Mouse (Mus musculus): Measurements from ENCODE around the gene Slco2a1. TPM values are rescaled to one million over a fixed set of nuclear protein-coding genes. Genes with fewer than 3 reads are reported as not detected.
A peak's percentile ranks its signal among the peaks of the same experiment; 100 is the strongest.

The Slco2a1 gene
- total and polyA plus RNA-seq, 2 experiments from 2014 or later: 4.2 to 6.6 TPM

- no peak for ATAC-seq
Measured at GRCm38 (mm10) chr9:103124746-103125145, 136.2 kb downstream of the Slco2a1 start.

GRCm38 (mm10) chr9:103133493-103134124, 145.1 kb downstream of the Slco2a1 start:
- H3K9ac ChIP-seq: 0 out of 2 replicates have a peak overlapping the region, but pooled peaks have one; percentile 18
- H3K4me1 ChIP-seq (ENCODE audit: insufficient read depth): peaks cover 9% of the 10 kb centered on the region; the same call in 1 of the 2 replicates
- DNase-seq: no peak

More at GRCm38 (mm10) chr9:103124746-103125145, 136.2 kb downstream of the Slco2a1 start:
- H3K9me3 ChIP-seq (ENCODE audit: low read length): no peaks in the 10 kb centered on the region
- TF ChIP-seq CTCF (IDR thresholded peaks at IDR 0.05; ENCODE audit: low read depth): no peak
- no peak overlapping the region for H3K9ac ChIP-seq
- no peak for DNase-seq
- no peak overlapping the region for H3K4me3 ChIP-seq (ENCODE audit: low read depth, low read length)
- H3K4me1 ChIP-seq (ENCODE audit: insufficient read depth): no peaks in the 10 kb centered on the region
- no peaks in the 10 kb centered on the region for H3K27me3 ChIP-seq (ENCODE audit: insufficient read depth, low read length)
- no peak overlapping the region for H3K27ac ChIP-seq (ENCODE audit: low read depth, low read length)
- no peaks in the 10 kb centered on the region; the same call in 1 of the 2 replicates for H3K36me3 ChIP-seq (ENCODE audit: insufficient read depth)
- no peak overlapping the region for H3K4me2 ChIP-seq (ENCODE audit: low read depth)
- WGBS: 97% methylated on average over 4 of the region's 4 CpGs

GRCm38 (mm10) chr9:103134450-103135030, 146.0 kb downstream of the Slco2a1 start:
- no peak overlapping the region for H3K4me2 ChIP-seq (ENCODE audit: low read depth)
- TF ChIP-seq CTCF (IDR thresholded peaks at IDR 0.05; ENCODE audit: low read depth): no peak
- H3K36me3 ChIP-seq (ENCODE audit: insufficient read depth): no peaks in the 10 kb centered on the region
- no peak overlapping the region for H3K27ac ChIP-seq (ENCODE audit: low read depth, low read length)
- no peak overlapping the region for H3K9ac ChIP-seq
- no peaks in the 10 kb centered on the region for H3K9me3 ChIP-seq (ENCODE audit: low read length)
- 62% methylated on average over 9 of the region's 9 CpGs for WGBS
- no peak overlapping the region for H3K4me3 ChIP-seq (ENCODE audit: low read depth, low read length)
- ATAC-seq: no peak
- DNase-seq: no peak
- no peaks in the 10 kb centered on the region for H3K27me3 ChIP-seq (ENCODE audit: insufficient read depth, low read length)
- peaks cover 13% of the 10 kb centered on the region; the same call in 1 of the 2 replicates for H3K4me1 ChIP-seq (ENCODE audit: insufficient read depth)

More at GRCm38 (mm10) chr9:103133493-103134124, 145.1 kb downstream of the Slco2a1 start:
- Histone ChIP-seq H3K4me3 (ENCODE audit: low read depth, low read length) (no peak overlapping the region), H3K27me3 (ENCODE audit: insufficient read depth, low read length) (no peaks in the 10 kb centered on the region), H3K36me3 (ENCODE audit: insufficient read depth) (no peaks in the 10 kb centered on the region), H3K27ac (ENCODE audit: low read depth, low read length) (peak overlapping the region; percentile 40), H3K9me3 (ENCODE audit: low read length) (no peaks in the 10 kb centered on the region), H3K4me2 (ENCODE audit: low read depth) (no peak overlapping the region)
- 22% methylated on average over 6 of the region's 6 CpGs for WGBS
- no peak for ATAC-seq
- TF ChIP-seq CTCF (IDR thresholded peaks at IDR 0.05; ENCODE audit: low read depth): no peak

- no peak overlapping the region for H3K27ac ChIP-seq (ENCODE audit: low read depth, low read length)
- TF ChIP-seq CTCF (IDR thresholded peaks at IDR 0.05; ENCODE audit: low read depth): no peak
- H3K4me1 ChIP-seq (ENCODE audit: insufficient read depth): 0 out of 2 replicates have a peak, but pooled peaks cover 4% of the 10 kb centered on the region
- ATAC-seq (no peak), DNase-seq (no peak)
- no peak overlapping the region for H3K4me3 ChIP-seq (ENCODE audit: low read depth, low read length)
- no peak overlapping the region for H3K4me2 ChIP-seq (ENCODE audit: low read depth)
- WGBS: 77% methylated on average over 6 of the region's 6 CpGs
- no peaks in the 10 kb centered on the region for H3K27me3 ChIP-seq (ENCODE audit: insufficient read depth, low read length)
- no peaks in the 10 kb centered on the region for H3K9me3 ChIP-seq (ENCODE audit: low read length)
- no peak overlapping the region for H3K9ac ChIP-seq
- peaks cover 17% of the 10 kb centered on the region for H3K36me3 ChIP-seq (ENCODE audit: insufficient read depth)
Measured at GRCm38 (mm10) chr9:103139481-103139880, 151.0 kb downstream of the Slco2a1 start.

- H3K4me3 ChIP-seq (ENCODE audit: low read depth, low read length): no peak overlapping the region
- 88% methylated on average over 6 of the region's 6 CpGs for WGBS
- no peak overlapping the region for H3K9ac ChIP-seq
- no peaks in the 10 kb centered on the region for H3K27me3 ChIP-seq (ENCODE audit: insufficient read depth, low read length)
- no peak overlapping the region for H3K4me2 ChIP-seq (ENCODE audit: low read depth)
- H3K36me3 ChIP-seq (ENCODE audit: insufficient read depth): peaks cover 17% of the 10 kb centered on the region
- 0 out of 2 replicates have a peak, but pooled peaks cover 4% of the 10 kb centered on the region for H3K4me1 ChIP-seq (ENCODE audit: insufficient read depth)
- no peak for TF ChIP-seq CTCF (IDR thresholded peaks at IDR 0.05; ENCODE audit: low read depth)
- H3K27ac ChIP-seq (ENCODE audit: low read depth, low read length): no peak overlapping the region
- ATAC-seq (no peak), DNase-seq (no peak)
- H3K9me3 ChIP-seq (ENCODE audit: low read length): no peaks in the 10 kb centered on the region
Measured at GRCm38 (mm10) chr9:103140384-103140783, 151.9 kb downstream of the Slco2a1 start.

- H3K27me3 ChIP-seq (ENCODE audit: insufficient read depth, low read length): no peaks in the 10 kb centered on the region
- no peak overlapping the region for H3K27ac ChIP-seq (ENCODE audit: low read depth, low read length)
- no peak for ATAC-seq
- WGBS: 89% methylated on average over 7 of the region's 7 CpGs
- no peak overlapping the region for H3K4me3 ChIP-seq (ENCODE audit: low read depth, low read length)
- H3K9ac ChIP-seq: no peak overlapping the region
- no peaks in the 10 kb centered on the region for H3K9me3 ChIP-seq (ENCODE audit: low read length)
- no peak for TF ChIP-seq CTCF (IDR thresholded peaks at IDR 0.05; ENCODE audit: low read depth)
- no peak for DNase-seq
- peaks cover 17% of the 10 kb centered on the region for H3K36me3 ChIP-seq (ENCODE audit: insufficient read depth)
- no peak overlapping the region for H3K4me2 ChIP-seq (ENCODE audit: low read depth)
- peaks cover 6% of the 10 kb centered on the region for H3K4me1 ChIP-seq (ENCODE audit: insufficient read depth)
Measured at GRCm38 (mm10) chr9:103141266-103141665, 152.8 kb downstream of the Slco2a1 start.

GRCm38 (mm10) chr9:103143881-103144280, 155.4 kb downstream of the Slco2a1 start:
- Histone ChIP-seq H3K9ac (no peak overlapping the region), H3K4me1 (ENCODE audit: insufficient read depth) (peaks cover 13% of the 10 kb centered on the region), H3K9me3 (ENCODE audit: low read length) (no peaks in the 10 kb centered on the region), H3K27ac (ENCODE audit: low read depth, low read length) (no peak overlapping the region), H3K27me3 (ENCODE audit: insufficient read depth, low read length) (no peaks in the 10 kb centered on the region), H3K4me2 (ENCODE audit: low read depth) (no peak overlapping the region), H3K36me3 (ENCODE audit: insufficient read depth) (peaks cover 17% of the 10 kb centered on the region), H3K4me3 (ENCODE audit: low read depth, low read length) (no peak overlapping the region)
- DNase-seq (no peak), ATAC-seq (no peak)
- TF ChIP-seq CTCF (IDR thresholded peaks at IDR 0.05; ENCODE audit: low read depth): no peak
- WGBS: 70% methylated on average over 4 of the region's 4 CpGs
